Mouse (Mus musculus) gastrocnemius, adult 8-10 months (tissue): ENCODE data around the gene Coasy. TPM values are rescaled to one million over a fixed set of nuclear protein-coding genes. Genes with fewer than 3 reads are reported as not detected.
A peak's percentile ranks its signal among the peaks of the same experiment; 100 is the strongest.
"Not testable (repeated sequence)": the region's sequence is repeated elsewhere in the genome, so short reads cannot be mapped to it uniquely, and the experiment has no call there.

Experiments
- DNase-seq, 2 experiments: peaks; one replicate each; pipeline ENCODE4 v3.0.0; 2022; ENCODE audit warnings: low spot score in 2 of 2
- total RNA-seq, 4 experiments: library from RNA; stranded (reverse); gene quantifications; 2 replicates each; pipeline ENCODE4 v1.2.4; 2022

The Coasy gene
- total RNA-seq, 4 experiments from 2014 or later = 7.2 to 11.0 (median 8.5) TPM

DNA sequence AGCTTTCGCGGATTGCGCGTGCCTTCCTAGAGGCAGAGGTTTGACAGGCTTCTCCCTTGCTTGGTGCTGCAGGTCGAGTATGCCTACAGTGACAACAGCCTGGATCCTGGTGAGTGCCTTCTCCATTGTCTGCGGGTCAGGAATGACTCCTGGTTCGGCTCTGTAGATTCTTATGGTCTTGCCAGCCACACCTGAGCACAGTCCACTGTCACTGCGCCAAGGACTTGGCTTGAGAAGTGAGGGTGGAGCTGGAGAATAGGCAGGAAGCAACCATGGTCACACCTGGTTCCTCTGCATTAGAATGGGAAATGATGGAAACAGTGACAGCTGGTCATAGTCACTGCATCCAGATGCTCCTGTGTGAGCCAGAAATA is 5.3 kb downstream of the Coasy start:
- DNase-seq = no peak

DNA sequence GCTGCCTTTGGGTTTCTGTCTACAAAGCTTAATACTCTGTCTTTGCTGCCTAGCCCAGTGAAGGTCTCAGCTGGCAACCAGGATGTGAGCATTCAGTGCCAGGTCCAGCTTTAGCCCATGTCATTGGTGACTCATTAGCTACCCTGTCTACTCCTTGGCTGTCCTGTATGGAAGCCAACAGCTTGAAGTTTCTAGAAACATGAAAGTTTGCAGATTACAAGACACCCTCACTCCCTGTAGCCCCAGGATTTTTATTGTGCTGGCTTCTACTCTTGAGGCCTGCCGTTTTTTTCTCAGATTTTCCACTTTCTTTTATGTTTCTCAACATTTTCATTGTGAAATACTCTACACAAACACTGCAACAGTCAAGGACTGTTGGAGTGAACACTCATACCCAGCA is 7.6 kb downstream of the Coasy start:
- no peak for DNase-seq

DNA sequence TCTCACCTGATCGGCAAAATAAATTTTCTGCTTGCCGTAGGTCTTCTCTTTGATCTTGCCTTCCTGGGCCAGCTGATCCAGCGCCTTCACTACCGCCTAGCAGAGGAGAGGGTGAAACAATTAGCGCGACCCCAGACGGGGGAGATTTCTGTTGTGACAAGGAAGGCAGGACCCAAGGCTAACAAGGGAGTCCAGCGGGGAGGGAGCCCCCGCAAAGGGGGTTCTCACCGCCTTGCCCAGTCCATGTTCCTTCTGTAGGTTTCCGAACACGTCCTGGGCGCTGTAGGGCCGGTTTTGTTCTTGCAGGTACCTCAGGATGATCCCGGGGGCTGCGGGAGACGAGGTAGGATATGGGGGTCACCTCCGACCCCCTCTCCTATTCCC is 12.6 kb downstream of the Coasy start:
- no peak for DNase-seq

DNA sequence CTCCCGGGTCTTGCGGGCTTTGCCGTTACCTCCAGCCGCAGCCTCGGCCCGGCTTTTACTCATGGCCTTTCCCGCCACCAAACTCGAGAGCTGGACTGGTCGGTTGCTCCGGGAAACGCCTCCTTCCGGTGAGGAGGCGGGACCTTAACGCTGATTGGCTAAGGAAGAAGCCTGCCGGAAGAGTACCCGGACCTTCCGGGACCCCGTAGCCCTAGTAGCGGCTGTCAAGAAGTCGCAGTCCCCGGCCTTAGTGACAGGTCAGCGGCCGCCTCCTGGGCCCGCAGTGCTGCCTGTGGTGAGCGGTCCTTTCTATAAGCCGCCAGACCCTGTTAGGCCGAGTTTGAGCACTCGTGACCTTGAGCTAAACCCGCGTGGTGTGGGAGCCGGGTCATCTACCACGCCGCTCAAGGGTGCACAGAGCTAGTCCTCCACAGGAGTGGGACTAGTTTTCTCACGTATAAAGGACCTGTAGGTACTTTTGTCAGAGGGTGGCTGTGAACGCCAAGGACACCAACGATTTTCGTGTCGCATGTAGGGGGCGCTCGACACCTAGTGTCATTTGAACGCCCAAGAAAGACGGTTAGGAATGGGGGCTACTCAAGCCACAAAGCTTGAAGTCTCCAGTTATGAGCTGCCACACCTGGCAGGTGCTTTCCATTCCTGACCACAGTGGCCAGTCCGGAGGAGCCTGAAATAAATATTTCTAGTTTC is 13.1 kb downstream of the Coasy start, which contains the start of gene Psmc3ip:
Psmc3ip (minus strand) TSS at position 123 of the 711 bp plus-strand sequence.
- peak; percentile 89 to 92 for DNase-seq

DNA sequence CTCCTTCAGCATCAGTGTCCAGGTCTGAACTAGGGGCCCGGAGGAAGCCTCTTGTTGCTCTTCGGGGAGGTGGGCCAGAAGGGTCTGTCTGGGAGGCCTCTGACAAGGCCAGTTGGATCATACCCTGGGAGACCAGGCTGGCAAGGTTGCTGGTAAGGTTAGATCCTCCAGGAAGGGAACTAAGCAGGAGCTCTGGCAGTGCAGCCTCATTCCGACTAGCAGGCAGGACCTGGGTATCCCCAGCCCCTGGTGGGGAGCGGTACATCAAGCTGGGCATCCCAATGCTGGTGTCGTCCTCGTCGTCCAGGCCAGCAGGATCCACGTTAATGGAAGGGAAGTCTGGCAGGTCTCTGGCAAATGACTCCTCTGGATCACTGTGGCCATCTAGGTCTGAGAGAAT is 15.9 kb downstream of the Coasy start:
- DNase-seq = no peak

DNA sequence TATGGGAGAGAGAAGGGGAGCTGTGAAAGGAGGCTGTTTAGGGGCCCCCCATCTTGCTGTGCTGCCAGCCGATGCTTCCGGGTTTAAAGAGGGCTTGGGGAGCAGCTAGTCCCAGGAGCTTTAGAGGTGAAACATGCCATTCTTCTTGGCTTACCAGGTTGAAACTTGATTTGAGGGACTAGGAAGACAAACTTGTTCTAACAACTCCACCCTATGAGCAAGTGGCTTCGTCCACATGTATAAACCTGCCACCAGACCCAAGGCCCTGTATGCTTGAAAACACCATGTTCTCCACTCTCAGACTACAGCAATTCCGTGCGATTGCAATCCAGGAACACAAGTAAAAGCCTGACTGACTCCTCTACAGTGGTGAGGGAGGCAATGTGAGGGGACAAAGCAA is 20.6 kb downstream of the Coasy start:
- DNase-seq = no peak

DNA sequence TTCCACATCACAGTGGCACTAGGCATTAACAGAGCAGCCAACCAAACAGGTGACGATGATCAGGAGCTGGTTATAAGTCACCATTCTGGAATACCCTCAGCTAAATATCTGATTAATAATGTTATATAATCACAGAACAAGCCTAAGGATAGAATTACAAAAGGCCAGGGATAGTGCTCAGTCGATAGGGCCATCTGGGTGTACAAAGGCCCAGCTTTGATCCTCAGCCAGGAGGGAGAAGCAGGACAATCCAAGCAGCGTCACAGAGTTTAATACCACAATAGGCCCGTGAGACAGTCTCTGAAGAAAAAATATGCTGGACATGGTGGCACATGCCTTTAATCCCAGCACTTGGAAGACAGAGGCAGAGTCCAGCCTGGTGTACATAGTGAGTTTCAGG is 27.0 kb downstream of the Coasy start:
- no peak for DNase-seq

DNA sequence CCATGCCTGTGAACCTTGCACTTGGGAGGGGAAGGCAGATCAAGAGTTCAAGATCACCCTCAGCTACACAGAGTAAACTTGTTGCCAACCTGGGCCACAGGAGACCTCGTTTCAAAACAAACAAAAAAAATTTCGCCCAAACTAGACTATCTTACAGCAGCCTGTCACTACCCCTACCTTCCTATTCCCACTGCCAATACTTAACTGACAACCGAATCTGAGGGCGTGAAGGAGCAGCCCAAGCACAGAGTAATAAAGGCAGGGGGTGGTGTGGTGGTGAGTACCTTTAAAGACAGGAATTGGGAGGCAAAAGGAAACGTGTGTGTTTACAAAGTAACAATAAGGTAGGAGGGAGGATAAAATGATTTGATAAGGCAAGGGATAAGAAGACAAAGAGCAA is 28.3 kb downstream of the Coasy start:
- DNase-seq = no peak

DNA sequence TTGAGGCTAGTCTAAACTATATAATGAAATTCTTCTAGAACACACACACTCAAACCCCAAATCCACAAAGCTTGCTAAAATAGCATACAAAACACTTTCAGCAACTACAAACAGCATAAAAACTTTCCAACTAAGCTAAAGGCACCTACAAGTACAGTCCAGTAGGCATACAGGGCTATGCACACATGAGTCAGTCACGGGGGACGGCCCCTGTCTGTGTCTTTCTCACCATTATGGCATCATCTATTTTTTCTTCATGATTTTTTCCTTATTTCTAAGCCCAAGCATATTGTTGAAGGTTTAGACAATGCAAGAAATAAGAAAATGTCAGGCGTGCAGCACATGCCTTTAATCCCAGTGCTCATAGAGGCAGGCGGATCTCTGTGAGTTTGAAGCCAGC is 28.8 kb downstream of the Coasy start:
- DNase-seq = no peak

DNA sequence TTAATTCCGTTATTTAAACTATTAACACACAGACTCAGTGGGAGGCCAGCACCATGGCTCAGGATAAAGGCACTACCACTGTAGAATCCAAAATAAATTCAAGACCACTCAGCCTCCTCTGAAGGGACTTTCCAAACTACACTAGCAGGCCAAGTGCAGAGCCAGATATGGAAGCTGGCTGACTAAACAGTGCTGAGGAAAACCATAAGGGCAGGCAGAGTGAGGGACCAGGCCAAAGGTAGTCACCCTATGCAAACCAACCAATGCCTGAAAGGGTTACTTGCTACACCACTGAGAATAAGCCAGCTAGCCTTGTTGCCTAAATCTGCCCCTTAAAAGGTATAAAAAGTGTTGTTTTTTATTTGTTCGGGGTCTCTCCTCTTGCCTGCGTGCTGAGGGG is 29.8 kb downstream of the Coasy start:
- DNase-seq = no peak

DNA sequence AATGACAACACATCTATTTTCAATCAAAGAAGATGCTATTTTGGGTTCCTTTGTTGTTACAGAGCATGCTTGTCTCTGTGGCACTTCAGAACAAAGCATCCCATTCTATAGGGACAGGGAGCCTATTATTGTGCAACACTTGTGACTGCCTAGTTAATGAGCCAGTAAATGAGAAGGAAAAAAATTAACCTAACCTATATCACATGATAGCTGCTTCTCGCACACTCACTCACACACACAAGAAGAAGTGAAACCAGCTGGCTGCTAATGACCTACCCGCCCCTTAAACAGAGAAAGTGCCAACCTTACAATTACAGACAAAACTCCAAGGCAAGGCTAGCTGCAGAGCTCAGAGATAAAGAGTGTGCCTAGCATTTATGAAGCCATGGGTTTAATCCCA is 33.2 kb downstream of the Coasy start:
- DNase-seq = no peak

DNA sequence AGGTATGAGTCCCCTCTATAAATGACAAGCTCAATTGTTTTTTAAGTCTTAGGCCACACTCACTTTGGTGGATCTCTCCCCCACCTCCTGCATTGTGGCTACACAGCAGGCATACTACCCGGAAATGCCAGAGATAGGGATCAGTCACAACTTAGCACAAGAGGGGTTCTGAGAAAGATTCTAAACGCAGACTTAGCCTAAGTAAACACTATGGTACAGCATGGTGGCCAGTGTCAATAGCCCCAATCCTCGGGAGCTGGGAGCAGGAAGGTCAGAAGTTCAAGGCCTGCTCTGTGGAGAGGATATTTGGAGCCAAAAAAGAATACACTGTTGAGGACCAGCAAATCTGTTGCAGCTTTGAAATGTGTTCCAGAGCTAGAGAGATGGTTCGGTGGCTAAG is 35.7 kb downstream of the Coasy start:
- no peak for DNase-seq

DNA sequence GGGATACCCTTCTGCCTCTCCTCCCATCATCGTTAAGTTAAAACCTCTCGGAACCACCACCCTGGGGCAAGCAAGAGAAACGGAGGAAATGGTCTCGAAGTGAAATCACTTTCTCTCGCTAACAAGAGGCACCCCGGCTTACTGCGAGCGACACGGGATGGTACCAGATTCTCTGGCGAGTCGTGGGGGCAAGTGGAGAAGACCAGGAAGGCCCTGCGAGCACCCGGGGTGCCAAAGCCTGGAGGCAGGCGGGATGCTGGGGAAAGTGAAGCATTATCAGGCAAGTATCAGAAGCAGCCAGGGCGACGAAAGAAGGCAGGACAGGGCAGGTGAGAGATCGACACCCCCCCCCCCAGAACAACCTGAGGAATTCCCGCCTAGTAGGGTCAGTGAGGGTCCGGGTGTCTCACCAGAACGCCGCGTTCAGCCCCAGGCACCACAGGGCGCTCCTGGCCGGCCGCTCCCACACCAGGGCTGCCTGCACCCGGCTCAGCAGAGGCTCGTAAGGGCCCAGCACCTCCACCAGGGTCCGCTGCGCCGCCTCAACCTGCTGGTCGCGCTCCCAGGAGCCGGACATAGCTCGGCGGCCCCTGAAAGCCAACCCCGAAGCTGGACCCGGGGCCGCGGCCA is 36.9 kb downstream of the Coasy start:
- no peak for DNase-seq

DNA sequence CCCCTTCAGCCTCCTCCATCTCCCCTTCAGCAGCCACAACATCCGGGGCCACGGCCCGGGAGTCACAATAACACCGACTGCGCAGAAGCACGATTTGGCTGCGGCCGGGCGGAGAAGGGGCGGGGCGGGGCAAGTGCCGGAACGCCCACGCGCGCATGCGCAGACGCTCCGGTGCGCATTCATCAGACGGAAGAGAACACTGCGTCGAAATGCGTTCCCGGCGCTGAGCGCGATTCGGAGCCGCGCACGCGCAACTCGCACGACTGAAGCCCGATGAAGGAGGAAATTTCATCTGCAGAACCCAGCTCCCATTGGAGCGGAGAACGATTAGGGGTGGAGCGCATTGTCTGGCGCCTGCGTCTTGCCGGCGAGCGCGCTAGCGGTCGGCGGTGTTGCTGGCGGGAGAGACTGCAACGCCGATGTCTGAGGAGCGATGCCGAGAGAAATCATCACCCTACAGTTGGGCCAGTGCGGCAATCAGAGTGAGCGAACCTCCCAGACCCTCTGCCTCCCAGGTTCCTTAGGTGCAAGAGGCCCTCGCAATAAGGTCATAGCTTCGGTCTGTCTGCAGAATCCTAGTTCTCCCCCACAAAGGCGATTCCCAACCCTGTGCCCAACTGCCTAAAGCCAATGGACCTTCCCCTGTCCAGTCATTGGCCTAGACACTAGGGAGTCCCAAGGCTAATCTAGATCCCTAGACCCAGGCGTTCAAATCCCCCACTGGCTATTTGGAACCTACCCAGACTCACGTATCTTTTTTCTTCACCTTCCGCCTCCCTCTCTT is 37.6 kb downstream of the Coasy start, which contains the start of the genes Retreg3 and Tubg1:
Retreg3 (minus strand) TSS at position 133 of the 784 bp plus-strand sequence.
Tubg1 (plus strand) TSS at position 178 of the 784 bp plus-strand sequence.
- DNase-seq = peak; percentile 95 to 98

DNA sequence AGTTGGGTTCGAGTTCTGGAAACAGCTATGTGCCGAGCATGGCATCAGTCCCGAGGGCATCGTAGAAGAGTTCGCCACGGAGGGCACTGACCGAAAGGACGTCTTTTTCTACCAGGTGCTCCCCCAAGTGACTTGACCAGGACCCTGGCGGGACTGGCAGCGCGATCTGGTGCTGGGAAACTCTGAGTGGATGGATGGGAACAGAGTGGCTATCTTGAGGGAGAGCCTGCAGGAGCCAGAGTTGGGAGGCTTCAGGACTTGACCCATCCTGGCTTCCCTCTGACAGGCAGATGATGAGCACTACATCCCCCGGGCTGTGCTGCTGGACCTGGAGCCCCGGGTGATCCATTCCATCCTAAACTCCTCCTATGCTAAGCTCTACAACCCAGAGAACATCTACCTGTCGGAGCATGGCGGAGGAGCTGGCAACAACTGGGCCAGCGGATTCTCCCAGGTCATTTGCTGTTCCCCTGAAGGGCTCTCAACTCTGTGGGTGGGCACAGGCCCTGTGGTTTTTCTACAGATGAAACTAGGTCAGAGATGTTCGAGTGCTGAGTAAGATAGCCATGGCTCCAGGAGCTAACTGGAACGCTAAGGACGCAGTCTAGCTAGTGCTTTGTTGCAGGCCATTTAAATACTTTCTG is 38.3 kb downstream of the Coasy start:
- no peak for DNase-seq

DNA sequence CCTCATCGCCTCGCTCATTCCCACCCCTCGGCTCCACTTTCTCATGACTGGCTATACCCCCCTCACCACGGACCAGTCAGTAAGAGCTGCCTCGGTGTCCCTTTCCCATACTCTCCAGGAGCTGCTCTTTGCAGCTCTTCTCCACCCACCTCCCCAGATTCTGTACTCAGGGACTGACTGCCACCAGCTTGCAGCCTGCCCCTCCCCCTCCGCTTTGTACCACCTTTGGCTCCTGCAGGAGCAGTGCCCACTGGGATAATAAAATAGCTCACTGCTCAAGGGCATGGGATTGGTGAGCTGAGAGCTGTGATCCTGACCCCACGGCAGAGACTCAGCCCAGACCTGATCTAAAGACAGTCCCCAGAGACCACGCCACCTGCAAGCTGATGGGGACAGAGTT is 42.1 kb downstream of the Coasy start:
- not testable (repeated sequence) for DNase-seq

DNA sequence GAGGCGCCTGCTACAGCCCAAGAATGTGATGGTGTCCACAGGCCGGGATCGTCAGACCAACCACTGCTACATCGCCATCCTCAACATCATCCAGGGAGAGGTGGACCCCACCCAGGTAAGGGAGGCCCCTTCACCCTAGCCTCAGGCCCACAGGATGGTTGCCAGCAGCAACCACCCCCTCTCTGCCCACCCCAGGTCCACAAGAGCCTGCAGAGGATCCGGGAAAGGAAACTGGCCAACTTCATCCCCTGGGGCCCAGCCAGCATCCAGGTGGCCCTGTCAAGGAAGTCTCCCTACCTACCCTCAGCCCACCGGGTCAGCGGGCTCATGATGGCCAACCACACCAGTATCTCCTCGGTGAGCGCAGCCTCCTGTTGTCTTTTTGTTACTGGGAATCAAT is 42.6 kb downstream of the Coasy start:
- DNase-seq = not testable (repeated sequence)

DNA sequence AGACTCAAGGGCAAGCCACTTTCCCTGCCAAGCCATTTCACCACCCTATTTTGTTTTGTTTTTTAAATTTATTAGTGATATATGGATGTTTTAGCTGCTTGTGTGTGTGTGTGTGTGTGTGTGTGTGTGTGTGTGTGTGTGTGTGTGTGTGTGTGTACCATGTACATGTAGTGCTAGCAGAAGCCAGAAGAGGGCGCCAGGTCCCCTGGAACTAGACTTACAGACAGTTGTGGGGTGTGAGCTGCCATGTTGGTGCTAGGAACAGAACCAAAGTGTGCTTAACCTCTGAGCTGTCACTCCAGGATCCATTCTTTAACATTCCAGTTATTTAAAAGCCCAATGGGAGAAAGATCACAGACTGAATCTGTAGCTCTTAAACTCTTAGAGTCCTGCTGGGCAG is 44.7 kb downstream of the Coasy start:
- DNase-seq = no peak

DNA sequence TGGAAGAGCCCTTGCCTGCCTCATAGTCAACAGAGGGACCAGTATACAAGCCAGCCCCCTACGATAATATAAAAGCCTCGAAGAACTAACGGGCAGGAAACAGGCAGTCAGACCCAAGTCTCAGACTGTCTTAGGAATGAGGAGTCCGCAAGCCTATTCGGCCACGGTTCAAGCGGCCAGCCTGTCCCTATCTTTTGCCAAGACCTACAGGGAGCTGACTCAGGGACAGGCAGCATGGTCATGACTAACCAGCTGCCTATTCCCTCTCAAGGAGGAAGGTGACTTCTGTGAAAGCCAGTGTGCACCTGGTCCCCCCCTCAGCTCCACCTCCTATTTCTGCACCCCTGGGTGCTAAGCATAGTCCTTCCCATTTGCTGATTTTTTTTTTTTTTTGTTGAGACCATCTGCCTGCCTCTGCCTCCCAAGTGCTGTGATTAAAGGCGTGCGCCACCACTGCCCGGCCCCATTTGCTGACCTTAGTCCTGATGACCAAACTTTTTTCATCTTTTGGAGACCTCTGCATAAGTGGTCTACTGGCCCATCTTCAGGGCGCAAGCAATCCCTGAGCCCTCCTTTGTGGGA is 46.7 kb downstream of the Coasy start:
- peak; percentile 39 to 53 for DNase-seq

DNA sequence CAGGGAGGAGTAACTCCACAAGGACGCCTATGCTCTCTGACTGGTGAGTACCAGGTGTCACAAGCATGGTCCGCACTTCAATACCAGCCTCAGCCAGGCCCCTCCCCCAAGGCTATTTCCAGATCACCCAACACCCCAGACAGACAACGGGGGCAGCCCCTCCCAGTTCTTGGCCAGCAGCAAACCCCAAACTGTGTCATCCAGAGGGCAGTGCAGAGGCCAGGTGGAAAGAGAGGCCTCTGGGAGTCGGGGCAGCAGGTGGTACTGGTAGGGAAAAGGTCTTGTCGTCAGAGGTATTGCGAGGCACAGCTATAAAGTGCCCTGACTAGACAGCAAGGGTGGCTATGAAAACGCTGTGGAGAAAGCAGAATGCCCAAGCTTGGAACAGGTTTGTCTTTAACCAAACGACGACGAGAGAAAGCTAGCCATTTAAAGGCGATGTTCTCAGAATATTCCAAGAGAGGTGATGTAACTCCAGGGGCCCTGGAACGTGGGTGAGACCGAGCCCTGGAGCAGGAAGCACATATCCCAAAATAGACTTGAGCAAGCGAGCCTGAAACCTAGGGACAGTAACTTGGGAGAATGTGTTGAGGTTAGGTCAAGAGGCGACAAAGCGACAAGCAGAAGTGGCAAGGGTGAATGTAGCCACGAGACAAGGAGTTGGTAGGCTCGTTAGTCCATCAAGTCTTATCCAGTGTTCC is 47.8 kb downstream of the Coasy start:
- DNase-seq = peak; percentile 82 to 92

DNA sequence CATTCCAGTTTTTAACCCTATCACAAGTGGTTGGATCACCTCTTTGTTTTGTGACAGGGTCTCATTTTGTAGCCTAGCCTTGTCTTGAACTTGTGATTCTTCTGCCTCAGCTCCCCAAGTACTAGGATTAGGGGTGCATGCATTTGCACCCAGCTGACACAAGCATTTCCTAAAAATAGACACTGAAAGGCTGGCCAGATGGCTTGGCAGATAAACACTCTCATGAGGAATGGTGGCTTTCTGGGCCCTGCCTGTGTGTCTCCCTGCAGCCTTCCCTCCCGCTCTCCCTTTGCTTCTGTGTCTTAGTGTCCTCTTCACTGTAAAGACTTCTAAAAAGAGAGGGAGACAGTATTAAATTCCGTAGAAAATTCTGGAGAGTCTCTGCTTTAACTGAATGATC is 48.8 kb downstream of the Coasy start:
- DNase-seq = peak in 1 of 2 experiments; percentile 22
